Mouse (Mus musculus): ENCODE results near the gene Ilf3.
A peak's percentile ranks its signal among the peaks of the same experiment; 100 is the strongest.

Ilf3 gene

DNA sequence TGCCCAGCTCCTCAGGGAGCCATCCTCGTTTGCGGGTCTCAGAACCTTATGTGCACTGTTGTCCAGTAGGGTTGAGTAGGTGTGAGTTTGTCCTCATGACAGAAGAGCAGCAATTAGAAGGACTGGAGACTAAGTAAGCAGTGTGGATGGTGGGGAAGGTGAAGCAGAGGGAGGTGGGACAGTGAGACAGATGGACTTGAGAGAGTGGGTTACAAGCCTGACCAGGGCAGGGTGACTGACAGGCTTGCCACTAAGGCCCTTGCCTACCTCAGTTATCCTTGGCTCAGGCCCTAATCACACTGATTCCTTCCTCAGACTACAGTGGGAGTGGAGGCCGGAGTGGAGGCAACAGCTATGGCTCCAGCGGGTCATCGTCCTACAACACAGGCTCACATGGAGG lies 36.1 kb downstream of the Ilf3 start:
- DNase-seq (ENCODE audit: low spot score): no peak

DNA sequence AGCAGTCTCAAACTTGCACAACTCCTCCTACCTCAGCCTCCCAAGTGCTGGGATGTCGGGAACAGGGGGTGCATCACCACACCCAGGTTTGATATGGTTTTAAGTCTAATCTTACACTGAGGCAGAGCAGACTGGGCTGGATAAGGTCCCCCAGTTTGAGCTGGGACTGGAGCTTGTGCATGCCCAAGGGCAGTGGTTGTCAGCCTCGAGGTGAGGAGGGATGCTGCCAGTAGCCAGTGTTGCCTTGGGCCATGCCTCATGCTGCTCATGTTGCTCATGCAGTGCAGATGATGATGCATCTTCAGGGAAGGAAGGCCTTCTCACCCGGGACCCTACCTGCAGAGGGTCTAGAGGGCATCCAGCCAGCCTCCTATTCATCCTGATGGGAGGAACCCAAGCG lies 37.9 kb downstream of the Ilf3 start:
- DNase-seq (ENCODE audit: low spot score): no peak

DNA sequence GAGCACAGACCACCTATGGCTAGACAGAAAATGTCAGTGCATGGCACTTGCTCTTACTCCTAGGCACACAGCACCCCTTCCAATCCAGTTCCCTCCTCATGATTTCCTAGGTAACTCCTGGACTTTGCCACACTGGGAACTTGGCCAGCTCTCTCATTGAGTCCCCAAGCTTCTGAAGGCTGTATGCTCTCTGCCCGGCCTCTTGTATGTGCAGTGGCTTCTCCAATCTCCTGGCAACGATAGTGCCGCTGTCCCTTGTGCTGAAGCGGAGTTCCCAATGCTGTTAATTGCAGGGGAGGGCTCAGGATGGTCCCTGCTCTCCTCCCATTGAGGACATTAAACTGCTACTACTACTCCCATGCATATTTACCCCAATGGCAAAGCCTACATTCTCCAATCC lies 40.3 kb downstream of the Ilf3 start:
- peak; percentile 58 for DNase-seq (ENCODE audit: low spot score)

DNA sequence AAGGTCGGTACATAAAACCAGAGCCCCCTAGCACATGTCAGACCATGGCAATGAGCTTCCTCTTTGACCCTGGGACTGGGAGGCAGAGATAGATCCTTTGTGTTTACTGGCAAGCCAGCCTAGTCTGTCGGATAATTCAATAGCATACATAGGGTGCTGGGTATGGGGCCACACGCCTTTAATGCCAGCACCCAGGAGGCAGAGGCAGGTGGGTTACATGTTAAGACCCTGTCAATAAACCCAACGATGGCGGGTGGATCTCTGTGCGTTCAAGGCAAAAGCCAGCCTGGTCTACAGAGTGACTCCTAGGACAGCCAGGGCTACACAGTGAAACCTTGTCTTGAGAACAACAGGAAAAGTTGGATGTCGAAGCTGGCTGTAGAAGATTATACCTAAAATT lies 41.0 kb downstream of the Ilf3 start:
- no peak for DNase-seq (ENCODE audit: low spot score)

DNA sequence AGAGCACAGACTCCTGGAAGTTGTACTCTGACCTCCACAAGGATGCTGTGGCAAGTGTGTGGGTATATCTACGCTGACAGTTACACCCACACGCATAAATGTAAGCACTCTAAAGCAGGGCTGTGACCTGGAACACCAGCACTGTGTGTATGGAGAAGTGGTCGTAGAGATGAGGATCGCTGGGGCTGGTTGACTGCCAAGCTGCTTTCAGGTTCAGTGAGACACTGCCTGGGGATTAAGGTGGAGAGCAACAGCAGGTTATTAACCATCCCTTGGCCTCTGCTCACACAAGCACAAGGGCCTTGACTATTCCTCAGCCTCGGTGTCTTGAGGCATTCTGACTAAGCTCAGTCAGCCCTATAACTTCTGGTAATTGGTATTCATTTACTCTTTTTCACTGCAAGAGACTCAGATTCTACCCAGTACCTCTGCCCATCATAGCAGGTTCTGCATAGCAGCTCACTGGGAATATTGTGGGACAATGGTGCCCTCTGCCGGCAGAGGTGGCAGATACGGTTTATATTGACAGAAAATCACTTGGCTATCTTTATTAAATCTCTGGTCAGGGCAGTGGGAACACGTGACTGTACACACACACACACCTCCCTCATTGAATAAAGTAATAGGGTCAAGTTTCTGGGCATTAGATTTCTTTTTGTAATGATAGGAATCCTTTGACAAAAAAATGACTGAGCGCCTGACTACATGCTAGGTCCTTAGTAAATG lies 42.1 kb downstream of the Ilf3 start:
- DNase-seq (ENCODE audit: low spot score): peak; percentile 87

DNA sequence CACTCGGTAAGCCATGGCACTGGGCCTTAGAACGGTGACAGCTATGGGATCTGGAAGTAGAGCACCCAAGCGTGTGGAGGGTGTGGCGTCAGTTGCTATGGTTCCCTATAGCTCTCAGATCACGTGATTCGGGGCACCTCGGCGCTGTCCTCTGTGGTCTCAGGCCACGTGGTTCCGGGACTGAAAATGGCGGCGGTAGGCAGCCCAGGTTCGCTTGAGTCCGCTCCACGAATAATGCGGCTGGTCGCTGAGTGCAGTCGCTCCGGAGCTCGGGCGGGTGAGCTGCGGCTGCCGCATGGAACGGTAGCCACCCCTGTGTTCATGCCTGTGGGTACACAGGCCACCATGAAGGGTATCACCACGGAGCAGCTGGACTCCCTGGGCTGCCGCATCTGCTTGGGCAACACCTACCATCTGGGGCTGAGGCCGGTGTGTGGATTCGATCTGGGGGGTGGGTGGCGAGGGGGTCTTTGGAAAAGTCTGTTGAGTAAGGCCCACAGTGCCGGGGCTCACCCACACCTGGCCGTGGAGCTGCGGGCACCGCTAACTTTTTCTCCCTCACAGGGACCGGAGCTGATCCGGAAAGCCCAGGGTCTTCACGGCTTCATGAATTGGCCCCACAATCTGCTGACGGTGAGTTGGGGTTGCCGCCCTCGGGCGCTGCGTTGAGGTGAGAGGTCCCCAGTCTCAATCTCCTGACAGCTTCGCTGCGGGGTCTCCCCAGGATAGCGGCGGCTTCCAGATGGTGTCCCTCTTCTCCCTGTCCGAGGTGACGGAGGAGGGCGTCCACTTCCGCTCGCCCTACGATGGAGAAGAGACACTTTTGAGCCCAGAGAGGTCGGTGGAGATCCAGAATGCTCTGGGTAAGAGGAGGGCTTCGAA lies 44.2 kb downstream of the Ilf3 start, which contains the start of gene Qtrt1:
TSS of gene Qtrt1 (plus strand) at position 169 of the 882 bp plus-strand sequence.
- DNase-seq (ENCODE audit: low spot score): peak; percentile 98

DNA sequence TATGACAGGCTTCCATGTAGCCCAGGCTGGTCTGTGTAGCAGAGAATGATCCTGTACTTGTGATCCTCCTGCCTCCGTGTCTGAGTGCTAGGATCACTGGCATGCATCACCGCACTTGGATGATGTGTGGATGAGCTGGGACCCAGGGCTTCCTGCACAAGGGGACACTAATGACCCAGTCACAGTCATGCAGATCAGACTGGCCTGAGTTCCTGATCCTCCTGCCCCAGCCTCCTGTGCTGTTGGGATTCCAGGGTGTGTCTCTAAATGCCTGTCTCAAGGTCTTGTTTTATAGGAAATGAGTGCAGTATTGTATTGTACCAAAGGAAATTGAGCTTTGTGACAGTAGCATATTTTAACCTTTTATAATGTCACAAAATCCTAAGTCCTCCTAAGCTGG lies 50.2 kb downstream of the Ilf3 start:
- no peak for DNase-seq (ENCODE audit: low spot score)

DNA sequence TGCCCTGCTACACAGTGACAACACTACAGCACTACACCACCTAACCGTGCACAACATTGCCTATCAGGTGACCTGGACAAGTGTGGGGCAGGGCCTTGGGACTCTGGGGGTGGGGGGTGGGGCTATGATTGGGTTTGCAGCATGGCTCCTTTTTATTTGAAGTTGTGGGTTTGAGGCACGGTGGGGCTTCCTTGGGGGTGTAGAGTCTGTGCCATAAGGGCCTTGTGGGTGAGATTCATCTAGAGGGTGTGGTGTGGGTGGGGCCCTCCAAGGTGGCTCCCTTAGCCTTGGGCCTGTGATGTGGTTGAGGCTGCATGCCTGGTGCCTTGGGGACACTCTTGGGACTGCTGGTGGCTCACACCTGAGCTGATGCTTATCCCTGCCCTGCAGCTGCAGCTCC lies 52.0 kb downstream of the Ilf3 start:
- no peak for DNase-seq (ENCODE audit: low spot score)

DNA sequence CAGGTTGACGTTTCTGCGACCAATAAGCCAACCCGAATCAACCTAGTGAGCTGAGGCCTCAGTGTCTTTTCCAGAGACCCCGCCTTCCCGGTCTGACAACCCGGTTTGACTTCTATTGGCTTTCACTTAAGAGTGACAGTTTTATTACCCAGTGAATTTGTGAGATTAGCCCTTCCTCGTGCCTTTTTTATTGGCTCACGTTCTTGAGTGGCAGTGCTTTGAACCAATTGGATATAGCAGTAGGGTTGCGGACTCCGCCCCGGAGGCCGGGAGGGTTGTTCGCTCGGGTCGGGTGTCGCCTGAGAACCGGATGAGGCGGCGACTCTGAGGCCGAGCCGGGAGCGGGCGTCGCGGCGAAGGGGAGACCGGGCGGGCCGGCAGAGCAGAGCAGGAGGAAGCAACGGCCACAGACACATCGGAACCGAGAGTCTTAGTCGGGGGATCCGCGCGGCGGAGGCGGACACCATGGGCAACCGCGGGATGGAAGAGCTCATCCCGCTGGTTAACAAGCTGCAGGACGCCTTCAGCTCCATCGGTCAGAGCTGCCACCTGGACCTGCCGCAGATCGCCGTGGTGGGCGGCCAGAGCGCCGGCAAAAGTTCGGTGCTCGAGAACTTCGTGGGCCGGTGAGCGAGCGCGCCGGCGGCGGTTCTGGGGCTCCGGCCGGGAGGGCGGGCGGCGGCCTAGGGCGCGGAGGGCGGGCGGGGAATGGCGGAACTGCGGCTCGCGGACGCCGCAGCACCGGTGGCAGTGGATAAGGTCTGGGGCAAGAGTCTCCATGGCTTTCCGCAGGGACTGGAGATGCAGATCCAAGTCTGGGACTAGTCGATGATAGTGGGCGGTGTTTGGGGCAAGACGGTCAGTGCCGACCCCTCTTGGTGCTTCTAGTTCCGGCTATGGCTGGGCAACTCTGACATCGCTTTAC lies 57.2 kb downstream of the Ilf3 start, which contains the start of gene Dnm2:
TSS of gene Dnm2 (plus strand) at position 278 of the 925 bp plus-strand sequence.
- peak; percentile 98 for DNase-seq (ENCODE audit: low spot score)

DNA sequence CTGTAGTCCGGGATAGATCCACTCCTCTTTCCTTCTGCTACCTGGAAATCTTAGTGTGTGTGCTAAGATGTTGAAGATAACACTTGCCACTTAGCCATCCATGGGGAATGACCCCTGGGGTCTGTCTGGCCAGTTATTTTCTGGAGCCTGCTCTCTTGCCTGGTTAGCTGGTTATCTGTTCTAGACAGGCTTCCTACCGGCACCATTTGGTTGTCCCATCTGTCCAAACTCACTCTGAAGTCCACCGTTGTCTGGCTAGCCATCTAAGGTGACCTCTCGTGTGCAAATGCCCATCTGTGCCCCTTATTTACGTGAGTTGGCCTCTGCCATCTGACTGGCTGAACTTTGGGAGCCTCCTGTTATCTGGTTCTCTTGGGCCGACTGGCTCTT lies 57.9 kb downstream of the Ilf3 start:
- DNase-seq (ENCODE audit: low spot score): peak; percentile 28

DNA sequence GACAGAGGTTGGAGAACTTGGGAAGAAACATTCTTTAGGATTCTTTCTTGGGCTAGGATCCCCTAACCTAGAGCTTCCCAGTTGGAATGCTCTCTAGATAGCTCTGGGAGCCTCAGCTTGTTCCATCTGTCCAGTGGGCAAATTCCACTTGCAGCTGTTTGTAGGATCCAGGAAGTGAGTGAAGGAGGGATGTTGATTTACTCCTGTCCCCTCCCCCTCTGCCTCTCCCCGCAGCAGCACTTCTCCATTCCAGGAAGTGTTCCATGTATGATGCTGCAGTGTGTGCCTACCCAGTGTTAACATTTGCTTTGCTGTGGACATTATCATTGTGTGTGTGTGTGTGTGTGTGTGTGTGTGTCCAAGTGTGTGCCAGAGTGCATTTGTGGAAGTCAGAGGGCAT lies 58.3 kb downstream of the Ilf3 start:
- no peak for DNase-seq (ENCODE audit: low spot score)

DNA sequence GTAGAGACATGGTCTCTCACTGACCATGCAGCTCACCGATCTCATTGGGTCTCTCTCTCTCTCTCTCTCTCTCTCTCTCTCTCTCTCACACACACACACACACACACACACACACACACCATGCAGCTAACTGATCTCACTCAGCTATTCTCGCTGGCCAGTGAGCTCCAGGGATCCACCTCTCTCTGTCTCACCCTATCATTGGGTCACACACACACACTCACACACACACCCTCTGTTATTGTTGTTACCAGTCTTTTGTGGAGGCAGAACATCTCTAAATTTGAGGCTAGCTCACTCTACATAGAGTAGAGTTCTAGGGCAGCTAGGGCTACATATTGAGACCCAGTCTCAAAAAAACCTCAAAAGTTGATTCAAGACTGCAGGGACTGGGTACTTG lies 58.9 kb downstream of the Ilf3 start:
- no peak for DNase-seq (ENCODE audit: low spot score)

DNA sequence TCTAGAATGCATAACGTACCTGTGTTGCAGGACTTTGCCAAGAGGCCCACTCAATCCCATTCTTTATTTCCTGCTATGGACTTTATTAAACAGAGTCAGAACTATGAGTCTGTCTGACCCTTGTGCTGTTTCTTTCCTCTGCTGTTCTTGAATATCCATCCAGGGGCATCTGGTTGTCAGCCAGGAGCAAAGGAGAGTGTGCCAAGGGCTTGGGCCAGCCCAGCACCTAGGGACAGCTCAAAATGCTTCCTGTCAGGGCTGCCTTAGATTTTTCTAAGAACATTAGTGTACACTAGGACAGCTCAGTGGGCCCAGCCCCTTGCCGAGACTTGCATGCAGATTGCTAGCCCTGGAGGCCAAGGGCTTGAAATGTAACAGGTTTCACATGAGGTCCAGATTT lies 60.1 kb downstream of the Ilf3 start:
- DNase-seq (ENCODE audit: low spot score): no peak

DNA sequence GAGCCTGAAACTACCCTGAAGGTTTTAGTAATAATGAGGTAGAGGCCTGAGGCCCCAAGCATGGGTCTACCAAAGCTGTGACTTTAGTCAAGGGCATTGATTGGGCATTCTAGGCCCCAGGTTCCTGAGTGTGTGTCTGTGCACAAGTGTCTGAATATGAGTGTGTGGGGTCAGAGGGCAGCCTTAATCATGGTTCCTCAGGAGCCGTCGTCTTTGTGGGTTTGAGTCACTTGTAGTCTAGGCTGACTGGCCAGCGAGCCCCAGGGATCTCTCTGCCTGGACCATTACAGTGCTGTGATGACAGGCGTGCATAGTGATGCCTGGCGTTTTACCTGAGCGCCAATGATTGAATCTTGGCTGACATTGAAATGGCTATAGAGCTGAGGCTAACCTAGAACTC lies 60.5 kb downstream of the Ilf3 start:
- no peak for DNase-seq (ENCODE audit: low spot score)

DNA sequence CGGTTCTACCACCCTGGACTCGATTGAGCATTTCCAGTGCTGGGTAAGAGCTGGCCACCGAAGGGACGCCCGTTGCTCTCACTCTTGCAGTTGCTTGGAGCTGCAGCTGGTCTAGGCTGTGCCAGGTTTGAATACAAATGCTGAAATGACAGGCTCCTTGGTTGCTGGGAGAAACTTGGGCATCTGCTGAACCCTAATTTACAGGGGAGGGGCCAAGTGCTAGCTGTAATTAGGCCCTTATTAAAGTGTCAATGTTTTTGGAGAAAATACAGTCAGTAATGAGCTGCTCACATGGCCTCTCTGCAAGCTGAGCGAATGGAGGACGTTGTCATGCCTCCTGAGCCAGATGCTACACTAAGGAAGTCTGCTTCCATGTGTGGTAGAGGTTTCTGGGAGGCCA lies 63.1 kb downstream of the Ilf3 start:
- no peak for DNase-seq (ENCODE audit: low spot score)

DNA sequence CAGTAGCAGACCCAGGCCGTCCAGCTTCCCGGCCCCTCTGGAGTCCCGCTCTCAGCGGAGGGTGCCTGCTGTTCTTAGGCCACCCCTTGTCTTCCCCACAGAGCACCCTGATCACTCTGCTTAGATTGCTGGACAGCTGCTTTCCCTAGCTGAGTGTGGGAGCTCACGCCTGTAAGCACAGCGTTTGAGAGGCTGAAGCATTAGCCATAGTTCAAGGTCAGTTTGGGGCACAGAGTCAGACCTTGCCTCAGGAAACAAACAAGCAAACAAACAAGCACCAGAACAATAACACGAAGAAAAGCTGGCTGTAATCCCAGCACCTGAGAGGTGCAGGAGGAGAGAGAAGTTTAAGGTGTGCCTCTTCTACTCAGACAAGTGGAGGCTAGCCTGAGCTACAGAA lies 64.4 kb downstream of the Ilf3 start:
- no peak for DNase-seq (ENCODE audit: low spot score)

DNA sequence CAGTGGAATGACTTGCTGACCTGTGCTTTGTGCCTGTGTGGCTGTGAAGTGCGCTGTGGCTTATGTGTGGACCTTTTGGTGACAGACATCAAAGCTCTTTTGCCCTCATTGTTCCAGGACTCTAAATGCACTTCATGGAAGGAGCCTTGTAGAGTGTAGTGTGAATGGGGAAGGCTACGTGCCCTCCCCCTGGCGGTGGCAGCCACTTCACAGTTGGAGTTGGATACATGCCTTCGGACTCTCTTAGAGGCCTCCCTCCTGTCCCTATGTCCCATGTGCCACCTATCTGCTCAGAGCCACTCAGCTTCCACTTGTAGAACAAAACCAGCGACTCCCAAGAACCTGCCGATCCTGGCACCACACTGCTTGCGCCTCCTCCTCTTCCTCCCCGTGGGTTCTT lies 66.1 kb downstream of the Ilf3 start:
- no peak for DNase-seq (ENCODE audit: low spot score)

DNA sequence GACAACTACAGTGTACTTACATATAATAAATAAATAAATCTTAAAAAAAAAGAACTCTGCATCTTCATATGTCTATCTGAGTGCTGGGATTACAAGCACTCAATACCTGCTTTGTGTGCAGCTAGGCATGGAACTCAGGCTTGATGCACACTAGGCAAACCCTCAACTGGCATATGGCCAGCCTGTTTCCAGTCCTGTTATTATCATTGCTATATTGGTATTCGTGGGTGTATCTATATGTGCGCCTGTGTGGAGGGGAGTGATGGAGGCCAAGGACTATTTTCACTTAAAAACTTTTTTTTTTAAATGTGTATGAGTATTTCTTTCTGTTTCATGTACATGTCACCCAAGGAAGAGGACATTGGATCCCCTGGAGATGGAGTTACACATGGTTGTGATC lies 66.7 kb downstream of the Ilf3 start:
- no peak for DNase-seq (ENCODE audit: low spot score)

DNA sequence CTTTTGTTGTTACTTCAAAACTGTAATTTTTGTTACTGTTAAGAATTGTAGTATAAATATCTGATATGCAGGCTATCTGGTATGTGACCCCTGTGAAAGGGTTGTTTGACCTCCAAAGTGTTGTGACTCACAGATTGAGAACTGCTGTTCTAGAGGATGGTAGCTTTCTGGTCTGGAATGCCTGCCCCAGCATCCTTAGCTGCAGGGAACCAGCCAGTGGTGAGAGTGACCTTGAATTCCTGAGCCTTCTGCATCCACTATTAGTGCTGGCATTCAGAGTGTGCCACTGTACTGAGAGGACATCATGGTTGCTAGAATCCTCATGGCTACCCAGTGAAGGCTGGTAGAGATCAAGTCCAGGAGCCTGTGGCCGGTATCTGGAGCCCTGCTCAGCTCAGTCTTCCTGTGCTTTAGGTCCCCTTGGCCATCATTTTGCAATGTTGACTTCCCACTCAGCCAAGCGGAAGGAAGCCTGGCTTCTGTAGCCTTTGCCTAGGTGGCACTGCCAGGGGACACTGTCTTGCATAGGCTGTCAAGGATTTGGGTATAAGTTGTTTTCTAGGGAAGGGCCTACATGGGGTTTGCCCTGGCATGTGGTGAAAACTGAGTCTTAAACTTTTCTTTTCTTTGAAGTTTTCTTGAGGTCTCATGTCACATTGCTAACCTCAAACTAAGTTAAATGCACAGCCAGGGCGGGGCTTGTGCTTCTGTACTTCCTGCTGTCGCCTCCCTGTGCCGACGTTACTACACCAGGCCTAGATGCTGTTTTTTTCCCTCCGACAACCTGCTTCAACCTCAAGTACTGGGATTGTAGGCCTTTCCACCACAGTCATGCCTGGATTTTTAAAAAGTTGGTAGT lies 68.3 kb downstream of the Ilf3 start:
- DNase-seq (ENCODE audit: low spot score): no peak

DNA sequence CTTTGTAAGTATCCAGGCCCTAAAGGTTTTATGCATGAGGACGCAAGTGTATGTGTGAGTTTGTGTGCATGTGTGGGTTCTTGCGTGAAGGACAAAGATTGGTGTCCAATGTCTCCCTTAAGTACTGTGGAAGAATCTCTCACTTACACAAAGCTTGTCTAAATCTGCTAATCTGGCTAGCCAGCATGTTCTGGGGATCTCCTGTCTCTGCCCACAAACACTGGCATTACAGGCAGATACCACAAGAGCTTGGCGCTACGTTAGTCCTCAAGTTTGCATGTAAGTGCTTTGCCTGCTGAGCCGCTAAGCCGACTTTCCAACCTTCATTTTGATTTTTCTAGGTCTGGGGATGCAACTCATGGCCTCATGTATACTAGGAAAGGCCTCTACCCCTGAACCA lies 69.9 kb downstream of the Ilf3 start:
- DNase-seq (ENCODE audit: low spot score): no peak

DNA sequence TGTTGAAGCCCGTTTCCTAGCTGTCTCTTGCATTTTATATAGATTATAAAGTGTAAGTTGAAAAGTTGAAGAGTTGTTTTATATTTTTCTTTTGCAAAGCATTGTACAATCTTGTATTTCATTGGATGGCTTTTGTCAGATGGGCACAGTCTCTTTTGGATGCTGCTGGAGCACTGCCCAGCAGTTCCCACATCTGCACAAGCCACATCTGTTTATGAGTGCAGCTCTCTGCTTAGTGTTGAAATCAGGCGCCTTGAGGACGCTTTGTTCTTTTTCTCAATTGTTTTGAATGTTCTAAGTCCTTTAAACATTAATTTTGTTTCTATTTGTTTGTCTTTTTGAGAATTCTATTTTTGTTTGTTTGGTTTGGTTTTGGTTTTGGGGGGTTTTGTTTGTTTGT lies 70.5 kb downstream of the Ilf3 start:
- DNase-seq (ENCODE audit: low spot score): no peak
